Mouse (Mus musculus) skeletal muscle tissue, postnatal 0 days (tissue): Measurements from ENCODE around the gene Gm7951. TPM values are rescaled to one million over a fixed set of nuclear protein-coding genes. Genes with fewer than 3 reads are reported as not detected.

ENCODE experiments used
- polyA plus RNA-seq: library from polyadenylated mRNA; unstranded; fragments of >200 nt; fragmentation: Nextera tagmentation; extraction: Ambion mirVana; gene quantifications from 2 replicates; pipeline ENCODE4 v1.2.1, GENCODE M21; 2015

Gene Gm7951
- not detected in 2 replicates for polyA plus RNA-seq

GRCm38 (mm10) chr14:42117269-42117668, at the start of gene Gm7951:
Gene Gm7951 (minus strand): TSS chr14:42117369.

GRCm38 (mm10) chr14:42162522-42162921, 45.4 kb upstream of the Gm7951 start, which contains the start of gene Gm17027:
Gene Gm17027 (minus strand): TSS chr14:42162622.

Other genes with a start within 250 kb of the Gm7951 start
- gene Gm7980, start 210.1 kb downstream of the Gm7951 start, polyA plus RNA-seq: not detected in 2 replicates
- gene 1700049E17Rik1, start 192.4 kb downstream of the Gm7951 start, polyA plus RNA-seq: not detected in 2 replicates
- gene 1700024B05Rik, start 173.4 kb downstream of the Gm7951 start, polyA plus RNA-seq: not detected in 2 replicates
- gene Gm6401, start 149.4 kb downstream of the Gm7951 start, polyA plus RNA-seq: not detected in 2 replicates
- gene Gm3543, start 134.0 kb downstream of the Gm7951 start, polyA plus RNA-seq: not detected in 2 replicates
- not detected in 2 replicates for gene Gm17027, start 45.3 kb upstream of the Gm7951 start, polyA plus RNA-seq
- gene Gm3573, start 73.4 kb upstream of the Gm7951 start, polyA plus RNA-seq: not detected in 2 replicates
- gene Gm17026, start 142.7 kb upstream of the Gm7951 start, polyA plus RNA-seq: not detected in 2 replicates
- not detected in 2 replicates for gene Gm9611, start 180.0 kb upstream of the Gm7951 start, polyA plus RNA-seq
- not detected in 2 replicates for gene Gm7995, start 192.8 kb upstream of the Gm7951 start, polyA plus RNA-seq